Mouse (Mus musculus) CH12.LX (cell line): Measurements from ENCODE around the gene Ecm1.

Experiments used
- CTCF ChIP-seq, 2 experiments: IDR thresholded peaks in 1 of 2; conservative IDR thresholded peaks in 1 of 2; 2 replicates each; pipeline ENCODE4 v1.5.1; 2011 to 2012; ENCODE audit warnings: low read depth in 2 of 2, low read length in 2 of 2, improper control_type of control experiment in 1 of 2, inconsistent platforms in 1 of 2, mild to moderate bottlenecking in 1 of 2, moderate library complexity in 1 of 2
- POLR2A ChIP-seq: IDR thresholded peaks from 2 replicates; pipeline ENCODE4 v1.6.1; 2011; ENCODE audit warnings: low read depth, mild to moderate bottlenecking, improper control_type of control experiment, low read length
- USF2 ChIP-seq: conservative IDR thresholded peaks from 2 replicates; pipeline ENCODE4 v1.6.1; 2011; ENCODE audit warnings: low read depth, low read length, improper control_type of control experiment

- TF ChIP-seq CTCF (conservative IDR thresholded peaks at IDR 0.05 in 1 of 2, IDR thresholded peaks at IDR 0.05 in 1 of 2; ENCODE audit: low read depth in 2 of 2, low read length in 2 of 2): no peak
- no peak for TF ChIP-seq POLR2A
- TF ChIP-seq USF2: no peak
Measured at GRCm38 (mm10) chr3:95687524-95688421, 51.6 kb downstream of the Ecm1 start, which contains the start of gene Adamtsl4.
